Mouse (Mus musculus) MEL (cell line): Measurements from ENCODE around the gene Mettl23. TPM values are rescaled to one million over a fixed set of nuclear protein-coding genes. Genes with fewer than 3 reads are reported as not detected.

Experiments used
- DNase-seq: peaks from one replicate; pipeline ENCODE4 v3.0.0; 2011; ENCODE audit warnings: low read depth, low spot score
- H3K27ac ChIP-seq: 2 replicates; pipeline ENCODE4 v1.5.1; 2012; ENCODE audit warnings: low read depth, mild to moderate bottlenecking, control low read depth, low read length, moderate library complexity; ENCODE audit not compliant: control insufficient read depth
- H3K27me3 ChIP-seq, 2 experiments: fragments of 150-350 bp in 1 of 2; sonication (generic) in 1 of 2; 2 replicates each; pipeline ENCODE4 v1.6.1; 2012; ENCODE audit warnings: low read length in 2 of 2, mild to moderate bottlenecking in 2 of 2, improper control_type of control experiment in 1 of 2, moderate library complexity in 1 of 2; ENCODE audit not compliant: insufficient read depth in 2 of 2, control insufficient read depth in 1 of 2
- H3K36me3 ChIP-seq, 2 experiments: 2 replicates each; pipeline ENCODE4 v1.6.1; 2012 to 2014; ENCODE audit warnings: low read length in 2 of 2, improper control_type of control experiment in 1 of 2, inconsistent platforms in 1 of 2, mild to moderate bottlenecking in 1 of 2; ENCODE audit not compliant: insufficient read depth in 2 of 2, control insufficient read depth in 1 of 2
- H3K4me1 ChIP-seq, 2 experiments: fragments of 150-350 bp in 1 of 2; sonication (generic) in 1 of 2; 2 replicates each; pipeline ENCODE4 v1.6.1; 2012; ENCODE audit warnings: low read length in 2 of 2, improper control_type of control experiment in 1 of 2, mild to moderate bottlenecking in 1 of 2; ENCODE audit not compliant: insufficient read depth in 2 of 2, control insufficient read depth in 1 of 2
- H3K4me3 ChIP-seq, 2 experiments: fragments of 150-350 bp in 1 of 2; sonication (generic) in 1 of 2; 2 replicates each; pipeline ENCODE4 v1.5.1; 2012; ENCODE audit warnings: low read depth in 2 of 2, low read length in 2 of 2, mild to moderate bottlenecking in 2 of 2, moderate library complexity in 2 of 2, control low read depth in 1 of 2, improper control_type of control experiment in 1 of 2; ENCODE audit not compliant: control insufficient read depth in 1 of 2, insufficient read depth in 1 of 2
- H3K79me2 ChIP-seq: 2 replicates; pipeline ENCODE4 v1.6.1; 2012; ENCODE audit warnings: mild to moderate bottlenecking, low read length, moderate library complexity; ENCODE audit not compliant: control insufficient read depth, poor library complexity, insufficient read depth
- H3K9ac ChIP-seq: 2 replicates; pipeline ENCODE4 v1.6.1; 2012; ENCODE audit warnings: low read depth, mild to moderate bottlenecking, control low read depth, low read length, moderate library complexity; ENCODE audit not compliant: control insufficient read depth, poor library complexity, severe bottlenecking
- H3K9me3 ChIP-seq: fragments of 150-350 bp; sonication (generic); replicated peaks from 2 replicates; pipeline ENCODE4 v1.6.1; 2012; ENCODE audit warnings: mild to moderate bottlenecking, low read length, improper control_type of control experiment, moderate library complexity; ENCODE audit not compliant: insufficient read depth
- BHLHE40 ChIP-seq: IDR thresholded peaks from 2 replicates; pipeline ENCODE4 v1.6.1; 2012; ENCODE audit warnings: low read depth, mild to moderate bottlenecking, inconsistent platforms, low read length, improper control_type of control experiment, borderline replicate concordance
- CHD2 ChIP-seq: IDR thresholded peaks from 2 replicates; pipeline ENCODE4 v1.6.1; 2011; ENCODE audit warnings: low read length, improper control_type of control experiment
- GABPA ChIP-seq: IDR thresholded peaks from 2 replicates; pipeline ENCODE4 v1.6.1; 2012; ENCODE audit warnings: low read depth, mild to moderate bottlenecking, inconsistent platforms, low read length, improper control_type of control experiment, moderate library complexity
- GATA1 ChIP-seq: IDR thresholded peaks from 2 replicates; pipeline ENCODE4 v1.6.1; 2011; ENCODE audit warnings: low read depth, low read length, improper control_type of control experiment
- JUND ChIP-seq: IDR thresholded peaks from 2 replicates; pipeline ENCODE4 v1.6.1; 2011; ENCODE audit warnings: low read depth, mild to moderate bottlenecking, improper control_type of control experiment, low read length
- MAX ChIP-seq: IDR thresholded peaks from 2 replicates; pipeline ENCODE4 v1.6.1; 2011; ENCODE audit warnings: low read length, improper control_type of control experiment
- MEF2A ChIP-seq: IDR thresholded peaks from 2 replicates; pipeline ENCODE4 v1.6.1; 2014; ENCODE audit warnings: low read depth, mild to moderate bottlenecking, inconsistent platforms, low read length, improper control_type of control experiment; ENCODE audit not compliant: poor library complexity, insufficient replicate concordance, severe bottlenecking; ENCODE audit errors: extremely low read depth
- MYC ChIP-seq: IDR thresholded peaks from 2 replicates; pipeline ENCODE4 v1.6.1; 2011; ENCODE audit warnings: low read depth, mild to moderate bottlenecking, low read length, improper control_type of control experiment, moderate library complexity
- NELFE ChIP-seq: IDR thresholded peaks from 2 replicates; pipeline ENCODE4 v1.6.1; 2011; ENCODE audit warnings: low read depth, low read length, improper control_type of control experiment
- NRF1 ChIP-seq: IDR thresholded peaks from 2 replicates; pipeline ENCODE4 v1.6.1; 2014; ENCODE audit warnings: low read depth, mild to moderate bottlenecking, inconsistent platforms, low read length, improper control_type of control experiment, moderate library complexity; ENCODE audit not compliant: poor library complexity, insufficient read depth, severe bottlenecking
- POLR2A ChIP-seq, 2 experiments: IDR thresholded peaks; 2 replicates each; pipeline ENCODE4 v1.6.1; 2011 to 2012; ENCODE audit warnings: low read length in 2 of 2, mild to moderate bottlenecking in 2 of 2, control low read depth in 1 of 2, improper control_type of control experiment in 1 of 2, low read depth in 1 of 2, moderate library complexity in 1 of 2; ENCODE audit not compliant: control insufficient read depth in 1 of 2, insufficient read depth in 1 of 2, poor library complexity in 1 of 2
- POLR2AphosphoS2 ChIP-seq: IDR thresholded peaks from 2 replicates; pipeline ENCODE4 v1.6.1; 2011; ENCODE audit warnings: low read length, improper control_type of control experiment
- POLR2AphosphoS5 ChIP-seq: IDR thresholded peaks from 2 replicates; pipeline ENCODE4 v1.6.1; 2012; ENCODE audit warnings: low read depth, borderline replicate concordance, mild to moderate bottlenecking, inconsistent platforms, low read length, moderate library complexity, mixed read lengths
- RAD21 ChIP-seq: IDR thresholded peaks from 2 replicates; pipeline ENCODE4 v1.6.1; 2011; ENCODE audit warnings: mild to moderate bottlenecking, low read depth, low read length, improper control_type of control experiment
- TBP ChIP-seq: IDR thresholded peaks from 2 replicates; pipeline ENCODE4 v1.8.0; 2011; ENCODE audit warnings: low read depth, low read length, improper control_type of control experiment
- UBTF ChIP-seq: IDR thresholded peaks from 2 replicates; pipeline ENCODE4 v1.6.1; 2012; ENCODE audit warnings: low read depth, mild to moderate bottlenecking, inconsistent platforms, low read length, improper control_type of control experiment, moderate library complexity, borderline replicate concordance; ENCODE audit not compliant: insufficient read depth
- USF2 ChIP-seq, 2 experiments: IDR thresholded peaks; 2 replicates each; pipeline ENCODE4 v1.6.1; 2011 to 2012; ENCODE audit warnings: improper control_type of control experiment in 2 of 2, low read length in 2 of 2, borderline replicate concordance in 1 of 2, inconsistent platforms in 1 of 2, low read depth in 1 of 2, mild to moderate bottlenecking in 1 of 2; ENCODE audit not compliant: insufficient read depth in 1 of 2
- ZKSCAN1 ChIP-seq: IDR thresholded peaks from 2 replicates; pipeline ENCODE4 v1.6.1; 2012; ENCODE audit warnings: low read depth, mild to moderate bottlenecking, inconsistent platforms, low read length, improper control_type of control experiment, moderate library complexity
- ZMIZ1 ChIP-seq: IDR thresholded peaks from 2 replicates; pipeline ENCODE4 v1.6.1; 2012; ENCODE audit warnings: low read depth, mild to moderate bottlenecking, inconsistent platforms, low read length, improper control_type of control experiment, moderate library complexity
- polyA plus RNA-seq, 2 experiments: library from polyadenylated mRNA; stranded (reverse) in 1 of 2; unstranded in 1 of 2; fragments of >175 nt in 1 of 2; fragments of >200 nt in 1 of 2; gene quantifications; 2 replicates each; pipeline versions ENCODE4 v1.2.1 to v1.2.4; 2012; ENCODE audit warnings: low replicate concordance in 2 of 2, low read depth in 1 of 2; ENCODE audit not compliant: insufficient read length in 2 of 2, insufficient read depth in 1 of 2, missing spikeins in 1 of 2
- total RNA-seq: library from RNA; depleted of rRNA; stranded (reverse); fragments of 300-350 nt; gene quantifications from 2 replicates; pipeline ENCODE4 v1.2.3, GENCODE M21; 2012

Mettl23 gene
- total and polyA plus RNA-seq, 3 experiments: 58.5 to 69.9 TPM; not detected in 1

GRCm38 (mm10) chr11:116821057-116821940 lies 21.8 kb upstream of the Mettl23 start:
- no peak for DNase-seq
- H3K4me1 ChIP-seq: no peaks in the 10 kb centered on the region
- H3K79me2 ChIP-seq: no peaks in the 10 kb centered on the region
- no peak overlapping the region for H3K27ac ChIP-seq
- H3K36me3 ChIP-seq: no peaks in the 10 kb centered on the region
- no peaks in the 10 kb centered on the region for H3K9me3 ChIP-seq
- H3K9ac ChIP-seq: no peak overlapping the region
- H3K4me3 ChIP-seq: no peak overlapping the region
- no peaks in the 10 kb centered on the region; a peak in 2 of 4 replicates for H3K27me3 ChIP-seq
- TF ChIP-seq CHD2 (no peak), POLR2AphosphoS2 (no peak), NRF1 (no peak), MEF2A (no peak), POLR2AphosphoS5 (no peak), MAX (no peak), JUND (no peak), POLR2A (IDR thresholded peaks at IDR 0.05; ENCODE audit: control insufficient read depth in 1 of 2, insufficient read depth in 1 of 2, low read depth in 1 of 2, low read length in 2 of 2, poor library complexity in 1 of 2) (no peak), RAD21 (no peak), MYC (no peak), USF2 (IDR thresholded peaks at IDR 0.05; ENCODE audit: borderline replicate concordance in 1 of 2, insufficient read depth in 1 of 2, low read depth in 1 of 2, low read length in 2 of 2) (no peak), GATA1 (no peak), BHLHE40 (no peak), UBTF (no peak), TBP (no peak), ZKSCAN1 (no peak), ZMIZ1 (no peak), GABPA (no peak)

- Histone ChIP-seq H3K9me3 (no peaks in the 10 kb centered on the region), H3K4me1 (peaks cover 0 to 1% of the 10 kb centered on the region in 2 experiments; a peak in 1 of 4 replicates), H3K36me3 (no peaks in the 10 kb centered on the region), H3K79me2 (no peaks in the 10 kb centered on the region), H3K4me3 (no peak overlapping the region), H3K9ac (no peak overlapping the region)
- DNase-seq: no peak
- TF ChIP-seq ZKSCAN1 (no peak), ZMIZ1 (no peak), POLR2AphosphoS5 (no peak), NELFE (no peak)
- TF ChIP-seq, all 39 proteins: peak for 0
- H3K27ac ChIP-seq: no peak overlapping the region
- no peaks in the 10 kb centered on the region; a peak in 2 of 4 replicates for H3K27me3 ChIP-seq
Measured at GRCm38 (mm10) chr11:116822215-116822614, 20.9 kb upstream of the Mettl23 start.
